Mouse (Mus musculus) kidney, adult 2 months (tissue): ENCODE measurements around the gene Stk40. TPM values are rescaled to one million over a fixed set of nuclear protein-coding genes. Genes with fewer than 3 reads are reported as not detected.
"Not testable (repeated sequence)": the region's sequence is repeated elsewhere in the genome, so short reads cannot be mapped to it uniquely, and the experiment has no call there.

Source experiments
- DNase-seq: peaks from one replicate; pipeline ENCODE4 v3.0.0; 2021
- H3K27ac ChIP-seq: fragments of 200-500 bp; 2 replicates; pipeline ENCODE4 v1.5.1; 2012; ENCODE audit warnings: low read depth, low read length, control low read depth, inconsistent platforms; ENCODE audit not compliant: insufficient read depth
- H3K27me3 ChIP-seq: fragments of 200-500 bp; replicated peaks from 2 replicates; pipeline ENCODE4 v1.6.1; 2012; ENCODE audit warnings: mild to moderate bottlenecking, moderate library complexity, low read length, inconsistent platforms; ENCODE audit not compliant: control insufficient read depth, insufficient read depth
- H3K36me3 ChIP-seq: fragments of 200-500 bp; 2 replicates; pipeline ENCODE4 v1.6.1; 2012; ENCODE audit warnings: mild to moderate bottlenecking, moderate library complexity, low read length, inconsistent platforms; ENCODE audit not compliant: control insufficient read depth, insufficient read depth
- H3K4me1 ChIP-seq: fragments of 200-500 bp; 2 replicates; pipeline ENCODE4 v1.6.1; 2011; ENCODE audit warnings: low read length; ENCODE audit not compliant: control insufficient read depth, insufficient read depth
- H3K4me3 ChIP-seq: fragments of 200-500 bp; 2 replicates; pipeline ENCODE4 v1.5.1; 2011; ENCODE audit warnings: mild to moderate bottlenecking, low read depth, low read length, control low read depth; ENCODE audit not compliant: insufficient read depth
- CTCF ChIP-seq: fragments of 200-500 bp; conservative IDR thresholded peaks from 2 replicates; pipeline ENCODE4 v1.5.1; 2011; ENCODE audit warnings: low read depth, mild to moderate bottlenecking, control low read depth, low read length, moderate library complexity, mixed read lengths; ENCODE audit not compliant: insufficient read depth, insufficient read length
- POLR2A ChIP-seq: fragments of 200-500 bp; IDR thresholded peaks from one replicate; pipeline ENCODE4 v1.6.1; 2011; ENCODE audit warnings: low read depth, low read length, control low read depth
- WGBS: fragments of 180-500 bp; shearing (Covaris S2); methylation state at CpG from one replicate; pipeline ENCODE4 v1.1.7; 2018; 5-methylcytosine and 5-hydroxymethylcytosine counted together
- polyA plus RNA-seq: library from polyadenylated mRNA; depleted of rRNA; stranded (reverse); fragments of >200 nt; gene quantifications from 2 replicates; pipeline ENCODE4 v1.2.3, GENCODE M21; 2012

The Stk40 gene
- polyA plus RNA-seq, 1 experiment, result 38.9 TPM

- TF ChIP-seq CTCF (no peak), POLR2A (no peak)
- H3K4me3 ChIP-seq, result peak overlapping the region; percentile 47; the same call in 1 of the 2 replicates
- 65% methylated on average over 9 of the region's 9 CpGs for WGBS
- H3K36me3 ChIP-seq, result peaks cover 4% of the 10 kb centered on the region; the same call in 1 of the 2 replicates
- peaks cover 11% of the 10 kb centered on the region for H3K4me1 ChIP-seq
- no peaks in the 10 kb centered on the region for H3K27me3 ChIP-seq
- peak overlapping the region; percentile 13; the same call in 1 of the 2 replicates for H3K27ac ChIP-seq
- no peak for DNase-seq
Observed at GRCm38 (mm10) chr4:126161986-126162385, 58.2 kb downstream of the Stk40 start.

DNA sequence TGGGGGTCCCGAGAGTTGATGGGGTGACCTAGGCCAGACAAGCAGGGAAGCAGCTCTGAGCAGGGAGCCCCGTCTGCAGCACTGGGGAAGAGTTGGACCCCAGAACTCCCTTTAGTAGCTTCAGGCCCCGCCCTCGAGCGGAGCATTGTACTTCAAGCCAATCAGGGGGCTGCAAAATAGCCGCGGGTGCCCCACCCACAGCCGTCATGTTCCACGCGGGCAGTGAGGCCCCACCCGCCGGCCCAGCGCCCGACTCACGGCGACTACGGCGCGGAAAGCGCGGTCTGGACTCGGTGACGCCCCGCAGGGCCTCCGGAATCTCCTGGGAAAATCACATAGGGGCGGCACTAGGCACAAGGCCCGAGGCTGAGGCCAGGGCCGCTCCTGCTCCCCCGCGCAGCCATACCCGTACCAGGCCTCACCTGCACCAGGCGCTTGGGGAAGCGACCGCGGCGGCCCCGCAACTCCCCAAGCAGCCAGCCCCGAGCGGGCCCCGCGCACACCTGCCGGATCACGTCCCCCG lies 58.8 kb downstream of the Stk40 start:
- Histone ChIP-seq H3K4me1 (peaks cover 11% of the 10 kb centered on the region), H3K4me3 (peak overlapping the region; percentile 47), H3K27me3 (no peaks in the 10 kb centered on the region), H3K36me3 (peaks cover 4% of the 10 kb centered on the region; the same call in 1 of the 2 replicates), H3K27ac (peak overlapping the region; percentile 63)
- 2% methylated on average over 44 of the region's 44 CpGs for WGBS
- peak; percentile 26 for TF ChIP-seq POLR2A
- TF ChIP-seq CTCF, result no peak
- DNase-seq, result peak; percentile 97

- H3K27ac ChIP-seq, result peak within 1 kb of the TSS; percentile 63
- peak; percentile 70 for DNase-seq
- peak within 1 kb of the TSS; percentile 47 for H3K4me3 ChIP-seq
- TF ChIP-seq POLR2A, result no peak
- TF ChIP-seq CTCF, result no peak
- peaks cover 4% of the 10 kb centered on the region; the same call in 1 of the 2 replicates for H3K36me3 ChIP-seq
- no peaks in the 10 kb centered on the region for H3K27me3 ChIP-seq
- H3K4me1 ChIP-seq, result peaks cover 11% of the 10 kb centered on the region
- 6% methylated on average over 22 of the region's 22 CpGs for WGBS
Observed at GRCm38 (mm10) chr4:126163067-126163659, 59.4 kb downstream of the Stk40 start, which contains the start of gene Sh3d21. Gene Sh3d21, minus strand, starts transcription at chr4:126163491.

DNA sequence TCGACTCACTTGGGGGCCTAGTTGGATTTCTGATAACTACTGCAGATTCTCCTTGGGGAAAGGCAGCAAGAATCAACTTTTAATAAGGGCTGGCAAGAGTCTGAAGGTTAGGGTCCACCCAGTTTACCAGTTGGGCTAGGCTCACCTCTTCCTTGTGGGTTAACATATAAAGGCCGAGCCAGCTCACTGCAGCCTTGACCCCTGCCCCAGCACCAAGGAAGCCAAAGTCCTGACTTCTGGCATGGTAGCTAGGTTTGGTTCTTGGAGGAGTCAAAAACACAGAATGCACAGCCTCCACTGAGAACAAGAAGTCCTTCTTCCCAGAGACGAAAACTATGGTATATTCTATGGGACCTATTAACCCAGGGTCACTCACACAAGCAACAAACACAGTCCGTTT lies 59.9 kb downstream of the Stk40 start:
- TF ChIP-seq POLR2A (no peak), CTCF (no peak)

GRCm38 (mm10) chr4:126165092-126165491 lies 61.3 kb downstream of the Stk40 start:
- H3K36me3 ChIP-seq, H3K4me3 ChIP-seq, H3K27ac ChIP-seq, H3K27me3 ChIP-seq, DNase-seq: not testable (repeated sequence)
- 70% methylated on average over 10 of the region's 10 CpGs for WGBS
- peaks cover 17% of the 10 kb centered on the region for H3K4me1 ChIP-seq

More for the DNA sequence above, 59.9 kb downstream of the Stk40 start:
- H3K27me3 ChIP-seq, result no peaks in the 10 kb centered on the region
- peaks cover 12% of the 10 kb centered on the region for H3K4me1 ChIP-seq
- peaks cover 4% of the 10 kb centered on the region; the same call in 1 of the 2 replicates for H3K36me3 ChIP-seq
- peak; percentile 75 for DNase-seq
- no peak overlapping the region for H3K4me3 ChIP-seq
- 42% methylated on average over 4 of the region's 4 CpGs for WGBS
- H3K27ac ChIP-seq, result peak overlapping the region; percentile 63

DNA sequence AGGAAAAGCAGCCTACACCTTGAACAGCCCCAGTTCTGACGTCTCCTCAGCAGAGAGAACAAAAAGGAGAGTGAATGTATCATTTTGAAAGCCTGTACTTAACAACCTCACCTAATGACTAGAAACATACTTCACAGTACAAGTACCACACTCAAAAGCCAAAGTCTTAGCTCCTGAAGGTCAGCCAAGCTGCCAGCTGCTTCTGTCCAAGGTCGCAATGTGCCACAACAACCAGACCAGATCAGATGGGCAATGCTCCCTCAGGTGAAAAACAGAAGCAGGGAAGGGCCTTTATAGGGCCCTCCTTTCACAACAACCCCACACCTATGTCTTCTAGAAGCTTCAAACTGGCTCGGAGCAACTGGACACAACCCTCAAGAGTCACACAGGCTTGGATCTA lies 62.3 kb downstream of the Stk40 start:
- Histone ChIP-seq H3K27ac (peak overlapping the region; percentile 98), H3K36me3 (peaks cover 10% of the 10 kb centered on the region; the same call in 1 of the 2 replicates), H3K4me1 (peaks cover 17% of the 10 kb centered on the region), H3K4me3 (no peak overlapping the region), H3K27me3 (no peaks in the 10 kb centered on the region)
- WGBS, result 40% methylated on average over 3 of the region's 3 CpGs
- TF ChIP-seq CTCF (no peak), POLR2A (no peak)
- peak; percentile 80 for DNase-seq

DNA sequence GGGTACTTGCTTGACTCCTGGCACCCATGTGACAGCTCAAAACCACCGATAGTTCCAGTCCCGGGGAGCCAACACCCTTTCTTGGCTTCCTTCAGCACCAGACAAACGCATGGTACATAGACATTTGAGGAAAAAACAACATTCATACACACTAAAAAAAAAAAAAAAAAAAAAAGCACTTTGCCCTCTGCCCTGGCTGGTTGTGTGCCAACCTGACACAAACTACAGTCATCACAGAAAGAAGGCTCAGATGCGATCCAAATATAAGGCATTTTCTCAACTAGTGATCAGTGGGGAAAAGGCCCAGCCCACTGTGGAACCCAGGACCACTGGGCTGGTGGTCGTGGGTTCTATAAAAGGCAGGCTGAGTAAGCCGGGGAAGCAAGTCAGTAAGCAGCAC lies 65.1 kb downstream of the Stk40 start:
- no peak for DNase-seq
- no peaks in the 10 kb centered on the region for H3K27me3 ChIP-seq
- H3K4me3 ChIP-seq, result no peak overlapping the region
- 40% methylated on average over 6 of the region's 6 CpGs for WGBS
- no peak for TF ChIP-seq POLR2A
- TF ChIP-seq CTCF, result no peak
- peaks cover 17% of the 10 kb centered on the region for H3K4me1 ChIP-seq
- no peak overlapping the region for H3K27ac ChIP-seq
- H3K36me3 ChIP-seq, result peaks cover 15% of the 10 kb centered on the region

- Histone ChIP-seq H3K4me1 (peaks cover 17% of the 10 kb centered on the region), H3K36me3 (peaks cover 27% of the 10 kb centered on the region)
- not testable (repeated sequence) for DNase-seq, H3K27ac ChIP-seq, H3K27me3 ChIP-seq, H3K4me3 ChIP-seq
- 96% methylated on average over 5 of the region's 5 CpGs for WGBS
Observed at GRCm38 (mm10) chr4:126170737-126171136, 67.0 kb downstream of the Stk40 start.
